Mouse (Mus musculus): ENCODE data around the gene Sdhd.
"Not testable (repeated sequence)": the region's sequence is repeated elsewhere in the genome, so short reads cannot be mapped to it uniquely, and the experiment has no call there.

Gene Sdhd

GRCm38 (mm10) chr9:50603189-50603997, at the start of gene Sdhd, which contains the start of gene Timm8b:
Gene Sdhd, minus strand, starts transcription at chr9:50603812.
Gene Timm8b, plus strand, starts transcription at chr9:50603910.
- peak; percentile 94 for DNase-seq (ENCODE audit: low read depth, low spot score)

- DNase-seq (ENCODE audit: low read depth, low spot score), result no peak
Observed at GRCm38 (mm10) chr9:50650503-50650902, 46.9 kb upstream of the Sdhd start.

GRCm38 (mm10) chr9:50646826-50647370, 43.3 kb upstream of the Sdhd start:
- no peak for DNase-seq (ENCODE audit: low read depth, low spot score)

- no peak for DNase-seq (ENCODE audit: low read depth, low spot score)
Observed at GRCm38 (mm10) chr9:50634270-50634669, 30.7 kb upstream of the Sdhd start.

GRCm38 (mm10) chr9:50633059-50633458, 29.4 kb upstream of the Sdhd start:
- no peak for DNase-seq (ENCODE audit: low read depth, low spot score)

- DNase-seq (ENCODE audit: low read depth, low spot score), result no peak
Observed at GRCm38 (mm10) chr9:50632016-50632688, 28.5 kb upstream of the Sdhd start.

- not testable (repeated sequence) for DNase-seq (ENCODE audit: low read depth, low spot score)
Observed at GRCm38 (mm10) chr9:50630903-50631302, 27.3 kb upstream of the Sdhd start.

GRCm38 (mm10) chr9:50617794-50618330, 14.2 kb upstream of the Sdhd start:
- DNase-seq (ENCODE audit: low read depth, low spot score), result no peak

- DNase-seq (ENCODE audit: low read depth, low spot score), result peak; percentile 83
Observed at GRCm38 (mm10) chr9:50616766-50617603, 13.4 kb upstream of the Sdhd start, which contains the start of the genes Pih1d2 and Nkapd1. Gene Pih1d2, plus strand, starts transcription at chr9:50617321. Gene Nkapd1, minus strand, starts transcription at chr9:50617464.

- DNase-seq (ENCODE audit: low read depth, low spot score), result no peak
Observed at GRCm38 (mm10) chr9:50616161-50616560, 12.5 kb upstream of the Sdhd start.

GRCm38 (mm10) chr9:50612115-50612514, 8.5 kb upstream of the Sdhd start:
- DNase-seq (ENCODE audit: low read depth, low spot score), result no peak

- no peak for DNase-seq (ENCODE audit: low read depth, low spot score)
Observed at GRCm38 (mm10) chr9:50604338-50604737, 726 bp upstream of the Sdhd start.

GRCm38 (mm10) chr9:50603998-50604324, 349 bp upstream of the Sdhd start:
- DNase-seq (ENCODE audit: low read depth, low spot score), result no peak

GRCm38 (mm10) chr9:50602055-50602845, 1.4 kb downstream of the Sdhd start:
- no peak for DNase-seq (ENCODE audit: low read depth, low spot score)

GRCm38 (mm10) chr9:50601536-50601935, 2.1 kb downstream of the Sdhd start:
- DNase-seq (ENCODE audit: low read depth, low spot score), result no peak

- DNase-seq (ENCODE audit: low read depth, low spot score), result no peak
Observed at GRCm38 (mm10) chr9:50596973-50597372, 6.6 kb downstream of the Sdhd start.

GRCm38 (mm10) chr9:50594794-50595417, 8.7 kb downstream of the Sdhd start:
- DNase-seq (ENCODE audit: low read depth, low spot score), result no peak

GRCm38 (mm10) chr9:50593544-50593943, 10.1 kb downstream of the Sdhd start:
- DNase-seq (ENCODE audit: low read depth, low spot score), result no peak

- DNase-seq (ENCODE audit: low read depth, low spot score), result no peak
Observed at GRCm38 (mm10) chr9:50592955-50593354, 10.7 kb downstream of the Sdhd start.

GRCm38 (mm10) chr9:50590856-50591518, 12.6 kb downstream of the Sdhd start:
- no peak for DNase-seq (ENCODE audit: low read depth, low spot score)

Measured in retina, postnatal 7 days (tissue).